Mouse (Mus musculus) kidney, embryonic 14.5 days (tissue): Measurements from ENCODE around the gene Erg. TPM values are rescaled to one million over a fixed set of nuclear protein-coding genes. Genes with fewer than 3 reads are reported as not detected.
A peak's percentile ranks its signal among the peaks of the same experiment; 100 is the strongest.

ENCODE experiments used
- ATAC-seq: fragments of 200-750 bp; cut with Nextera tagmentation; 2 replicates; pipeline ENCODE4 v1.8.0; 2017; ENCODE audit warnings: moderate number of reproducible peaks, mild to moderate bottlenecking, moderate TSS enrichment, moderate library complexity; ENCODE audit not compliant: low FRiP score, low TSS enrichment
- H3K27ac ChIP-seq: fragments of 300-500 bp; sonication (generic); 2 replicates; pipeline ENCODE4 v1.5.1; 2014; ENCODE audit warnings: low read depth, mild to moderate bottlenecking, low read length, moderate library complexity, mixed read lengths
- H3K27me3 ChIP-seq: fragments of 300-500 bp; sonication (generic); 2 replicates; pipeline ENCODE4 v1.6.1; 2014; ENCODE audit warnings: mild to moderate bottlenecking, low read length; ENCODE audit not compliant: control insufficient read depth, insufficient read depth
- H3K36me3 ChIP-seq: fragments of 300-500 bp; sonication (generic); 2 replicates; pipeline ENCODE4 v1.6.1; 2014; ENCODE audit warnings: low read length, mixed read lengths; ENCODE audit not compliant: control insufficient read depth, insufficient read depth
- H3K4me1 ChIP-seq: fragments of 300-500 bp; sonication (generic); 2 replicates; pipeline ENCODE4 v1.6.1; 2014; ENCODE audit warnings: low read length, mixed read lengths; ENCODE audit not compliant: control insufficient read depth, insufficient read depth
- H3K4me2 ChIP-seq: fragments of 300-500 bp; sonication (generic); replicated peaks from 2 replicates; pipeline ENCODE4 v1.6.1; 2014; ENCODE audit warnings: low read depth, mild to moderate bottlenecking, low read length
- H3K4me3 ChIP-seq: fragments of 300-500 bp; sonication (generic); 2 replicates; pipeline ENCODE4 v1.5.1; 2014; ENCODE audit warnings: mild to moderate bottlenecking, low read length
- H3K9ac ChIP-seq: fragments of 300-500 bp; sonication (generic); 2 replicates; pipeline ENCODE4 v1.6.1; 2014; ENCODE audit warnings: low read depth, mild to moderate bottlenecking, low read length, moderate library complexity
- H3K9me3 ChIP-seq: fragments of 300-500 bp; sonication (generic); 2 replicates; pipeline ENCODE4 v1.6.1; 2016; ENCODE audit warnings: low read length; ENCODE audit not compliant: control insufficient read depth
- WGBS: fragments of 180-500 bp; shearing (Covaris S2); extraction: QIAGEN DNeasy Blood & Tissue Kit; methylation state at CpG from one replicate; pipeline ENCODE4 v1.1.7; 2014; 5-methylcytosine and 5-hydroxymethylcytosine counted together
- polyA plus RNA-seq: library from polyadenylated mRNA; unstranded; fragments of >200 nt; fragmentation: Nextera tagmentation; extraction: Ambion mirVana; gene quantifications from 2 replicates; pipeline ENCODE4 v1.2.1, GENCODE M21; 2014

The Erg gene
- polyA plus RNA-seq, 1 experiment from 2014 or later: 6.0 TPM

GRCm38 (mm10) chr16:95415372-95415771 lies 171.0 kb downstream of the Erg start:
- H3K4me1 ChIP-seq: no peaks in the 10 kb centered on the region
- WGBS: 67% methylated on average over 9 of the region's 9 CpGs
- H3K4me3 ChIP-seq: no peak overlapping the region
- no peaks in the 10 kb centered on the region for H3K36me3 ChIP-seq
- no peak overlapping the region for H3K27ac ChIP-seq
- ATAC-seq: no peak
- no peak overlapping the region for H3K9ac ChIP-seq
- no peaks in the 10 kb centered on the region for H3K9me3 ChIP-seq
- H3K4me2 ChIP-seq: no peak overlapping the region
- H3K27me3 ChIP-seq: no peaks in the 10 kb centered on the region

DNA sequence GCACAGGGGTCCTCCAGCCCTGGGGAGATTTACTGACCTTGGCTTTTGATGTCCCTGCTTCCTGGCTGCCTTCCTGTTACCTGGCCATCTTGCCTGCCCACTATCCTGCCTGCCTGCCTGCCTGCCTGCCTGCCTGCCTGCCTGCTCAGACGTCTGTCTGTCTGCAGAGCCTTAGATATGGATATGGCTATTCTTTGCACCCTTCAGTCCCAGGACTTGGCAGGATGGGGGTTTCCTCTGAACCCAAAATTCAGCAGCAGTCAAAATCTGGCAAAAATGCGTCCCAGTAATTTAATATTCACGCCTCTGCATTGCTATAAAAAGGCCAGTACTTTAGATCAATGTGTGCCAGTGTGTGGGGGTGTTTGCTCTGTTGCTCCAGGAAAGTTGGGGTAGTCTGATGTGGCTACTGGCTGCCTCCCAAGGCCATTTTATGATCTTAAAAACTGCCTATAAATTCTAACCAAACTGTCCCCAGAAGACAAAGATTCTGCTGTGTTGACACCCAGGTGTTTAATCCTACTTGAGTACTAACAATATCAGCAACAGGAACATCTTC lies 172.9 kb downstream of the Erg start:
- no peak overlapping the region for H3K4me2 ChIP-seq
- H3K4me3 ChIP-seq: no peak overlapping the region
- H3K9ac ChIP-seq: no peak overlapping the region
- no peak overlapping the region for H3K27ac ChIP-seq
- H3K4me1 ChIP-seq: no peaks in the 10 kb centered on the region
- H3K9me3 ChIP-seq: no peaks in the 10 kb centered on the region
- ATAC-seq: no peak
- WGBS: 42% methylated on average over 3 of the region's 3 CpGs
- no peaks in the 10 kb centered on the region for H3K27me3 ChIP-seq
- H3K36me3 ChIP-seq: no peaks in the 10 kb centered on the region

GRCm38 (mm10) chr16:95408096-95408495 lies 178.3 kb downstream of the Erg start:
- H3K4me2 ChIP-seq: no peak overlapping the region
- no peaks in the 10 kb centered on the region; the same call in 1 of the 2 replicates for H3K27me3 ChIP-seq
- H3K4me1 ChIP-seq: no peaks in the 10 kb centered on the region
- H3K9me3 ChIP-seq: no peaks in the 10 kb centered on the region
- ATAC-seq: no peak
- WGBS: 75% methylated on average over 14 of the region's 14 CpGs
- H3K27ac ChIP-seq: no peak overlapping the region
- no peak overlapping the region for H3K4me3 ChIP-seq
- H3K36me3 ChIP-seq: no peaks in the 10 kb centered on the region
- no peak overlapping the region for H3K9ac ChIP-seq

DNA sequence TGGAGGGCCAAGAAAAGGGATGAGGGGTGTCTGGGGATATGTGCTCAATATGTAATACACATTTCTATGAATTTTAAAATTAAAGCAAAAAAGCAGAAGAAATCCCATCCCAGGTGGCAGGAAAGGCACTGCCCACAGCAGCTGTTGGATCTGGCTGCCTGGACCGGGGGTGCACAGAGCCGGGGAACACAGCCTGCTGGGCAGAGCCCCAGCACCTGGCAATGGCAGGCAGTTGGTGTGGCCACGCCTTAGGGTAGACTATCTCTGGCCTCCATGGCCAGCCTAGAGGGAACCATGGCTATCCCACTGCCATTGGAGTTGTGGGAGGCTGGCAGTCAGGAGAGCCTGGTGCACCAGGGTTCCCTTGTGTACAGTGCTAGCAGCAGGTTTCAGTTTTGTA lies 180.9 kb downstream of the Erg start:
- H3K9ac ChIP-seq: no peak overlapping the region
- H3K4me2 ChIP-seq: no peak overlapping the region
- ATAC-seq: no peak
- no peaks in the 10 kb centered on the region for H3K9me3 ChIP-seq
- no peak overlapping the region for H3K4me3 ChIP-seq
- no peak overlapping the region for H3K27ac ChIP-seq
- no peaks in the 10 kb centered on the region for H3K4me1 ChIP-seq
- WGBS: 94% methylated on average over 3 of the region's 3 CpGs
- H3K36me3 ChIP-seq: no peaks in the 10 kb centered on the region
- no peaks in the 10 kb centered on the region; the same call in 1 of the 2 replicates for H3K27me3 ChIP-seq

DNA sequence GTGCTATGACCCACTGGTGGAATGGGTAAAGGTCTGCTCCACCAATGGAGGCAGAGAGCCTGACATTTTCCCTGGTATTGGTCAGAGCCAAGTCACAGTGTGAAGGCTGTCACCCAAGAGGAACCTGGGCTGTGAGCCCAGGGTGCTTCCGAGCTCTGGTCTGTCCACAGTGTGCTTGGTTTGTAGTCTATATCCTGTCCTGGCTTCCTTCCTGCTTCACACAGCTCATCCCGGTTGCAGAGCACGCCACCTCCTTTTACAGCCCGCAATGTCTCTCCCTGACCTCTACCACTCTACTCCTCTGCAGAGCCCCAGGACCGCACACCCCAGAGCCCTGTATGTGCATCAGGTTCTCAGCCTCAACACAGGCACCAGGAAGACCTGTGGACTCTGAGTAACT lies 182.9 kb downstream of the Erg start:
- no peak for ATAC-seq
- no peak overlapping the region for H3K4me2 ChIP-seq
- WGBS: 67% methylated on average over 5 of the region's 5 CpGs

DNA sequence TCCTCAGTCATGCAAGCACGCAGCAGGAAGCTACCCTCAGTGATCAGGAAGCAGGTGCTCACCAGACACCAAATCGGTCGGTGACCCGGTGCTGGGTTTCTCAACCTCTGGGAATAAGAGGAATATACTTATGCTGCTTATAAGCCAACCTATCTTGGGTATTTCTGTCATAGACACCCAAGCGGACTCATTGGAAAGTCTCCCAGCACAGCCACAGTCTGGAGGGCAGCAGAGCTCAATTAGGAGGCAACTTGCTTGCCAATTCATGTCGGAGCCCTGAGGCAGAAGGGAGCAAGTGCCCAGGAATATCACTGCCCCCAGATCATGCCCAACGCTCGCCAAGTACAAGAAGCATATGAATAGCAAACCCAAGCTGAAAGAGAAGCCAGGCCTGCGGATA lies 184.5 kb downstream of the Erg start:
- no peak overlapping the region for H3K9ac ChIP-seq
- no peak overlapping the region for H3K4me2 ChIP-seq
- H3K27ac ChIP-seq: no peak overlapping the region
- H3K36me3 ChIP-seq: no peaks in the 10 kb centered on the region
- no peaks in the 10 kb centered on the region for H3K27me3 ChIP-seq
- no peak for ATAC-seq
- WGBS: 90% methylated on average over 9 of the region's 9 CpGs
- H3K4me1 ChIP-seq: no peaks in the 10 kb centered on the region
- no peak overlapping the region for H3K4me3 ChIP-seq
- no peaks in the 10 kb centered on the region for H3K9me3 ChIP-seq

More for the DNA sequence above, 182.9 kb downstream of the Erg start:
- H3K4me3 ChIP-seq: no peak overlapping the region
- H3K9me3 ChIP-seq: no peaks in the 10 kb centered on the region
- H3K27ac ChIP-seq: no peak overlapping the region
- no peaks in the 10 kb centered on the region; the same call in 1 of the 2 replicates for H3K27me3 ChIP-seq
- H3K36me3 ChIP-seq: no peaks in the 10 kb centered on the region
- H3K4me1 ChIP-seq: no peaks in the 10 kb centered on the region
- no peak overlapping the region for H3K9ac ChIP-seq

- H3K27ac ChIP-seq: no peak overlapping the region
- no peak overlapping the region for H3K4me3 ChIP-seq
- ATAC-seq: peak; percentile 32; the same call in 1 of the 2 replicates
- H3K27me3 ChIP-seq: no peaks in the 10 kb centered on the region
- H3K9me3 ChIP-seq: no peaks in the 10 kb centered on the region
- H3K36me3 ChIP-seq: no peaks in the 10 kb centered on the region
- 60% methylated on average over 11 of the region's 11 CpGs for WGBS
- H3K4me2 ChIP-seq: no peak overlapping the region
- H3K4me1 ChIP-seq: no peaks in the 10 kb centered on the region
- no peak overlapping the region for H3K9ac ChIP-seq
These were observed 187.5 kb downstream of the Erg start for GRCm38 (mm10) chr16:95398761-95399343.

DNA sequence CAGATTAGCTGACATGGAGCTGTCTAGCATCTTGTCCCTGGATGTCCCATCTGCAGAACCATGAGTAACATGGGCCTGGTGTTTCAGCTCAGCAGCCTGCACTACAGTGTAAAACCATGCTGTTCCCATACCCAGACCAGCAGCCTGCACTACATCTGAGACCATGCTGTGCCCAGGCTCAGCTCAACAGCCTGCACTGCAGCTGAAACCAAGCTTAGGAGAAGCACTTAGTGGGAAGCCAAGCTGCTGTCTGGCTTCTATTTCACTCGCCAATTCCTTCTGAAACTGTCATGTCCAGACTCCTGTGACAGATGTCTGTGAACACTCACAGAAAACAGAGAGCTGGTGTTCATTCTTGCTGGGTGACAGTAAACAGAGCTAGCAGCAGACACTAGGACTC lies 195.6 kb downstream of the Erg start:
- ATAC-seq: no peak
- H3K9ac ChIP-seq: no peak overlapping the region

DNA sequence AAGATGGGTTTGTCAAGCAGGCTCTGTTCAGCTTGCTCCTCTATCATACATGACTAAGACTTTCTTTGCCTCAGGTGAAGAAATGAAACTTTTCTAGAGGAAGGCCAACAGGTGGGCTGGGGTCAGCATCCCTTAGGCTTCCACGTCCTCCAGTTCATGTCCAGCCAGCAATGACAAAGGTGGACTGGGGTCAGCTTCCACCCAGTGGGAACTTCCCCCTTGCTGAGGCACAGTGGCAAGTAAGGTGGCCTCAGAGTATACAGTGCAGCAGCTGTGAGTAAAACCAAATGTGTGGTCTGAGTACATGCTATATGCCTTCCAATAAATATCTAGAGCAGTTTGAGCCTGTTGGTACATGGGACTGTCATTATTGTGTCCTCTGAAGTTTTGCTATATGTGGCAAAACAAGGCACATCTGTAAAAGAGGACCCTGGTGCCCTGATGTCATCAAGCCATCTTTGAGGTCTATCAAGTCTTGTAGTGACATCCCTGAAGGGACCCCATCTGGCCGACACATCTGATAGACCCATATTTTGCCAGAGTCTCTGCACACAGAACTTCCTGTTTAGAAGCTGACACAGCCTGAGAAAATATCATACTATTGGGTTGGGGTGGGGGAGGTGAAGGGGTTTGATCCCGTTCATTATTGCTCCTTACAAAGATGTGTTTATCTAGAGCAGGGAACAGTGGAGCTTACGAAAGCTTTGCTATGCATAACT lies 197.4 kb downstream of the Erg start:
- H3K4me1 ChIP-seq: no peaks in the 10 kb centered on the region
- no peak overlapping the region for H3K4me2 ChIP-seq
- no peak overlapping the region for H3K27ac ChIP-seq
- no peaks in the 10 kb centered on the region for H3K27me3 ChIP-seq
- ATAC-seq: no peak
- no peak overlapping the region for H3K9ac ChIP-seq
- no peaks in the 10 kb centered on the region for H3K36me3 ChIP-seq
- 73% methylated on average over 4 of the region's 4 CpGs for WGBS
- H3K4me3 ChIP-seq: no peak overlapping the region
- H3K9me3 ChIP-seq: no peaks in the 10 kb centered on the region

More for the DNA sequence above, 195.6 kb downstream of the Erg start:
- no peaks in the 10 kb centered on the region for H3K36me3 ChIP-seq
- no peak overlapping the region for H3K4me2 ChIP-seq
- H3K4me1 ChIP-seq: no peaks in the 10 kb centered on the region
- no peak overlapping the region for H3K27ac ChIP-seq
- no peaks in the 10 kb centered on the region for H3K27me3 ChIP-seq
- WGBS: 67% methylated on average over 1 of the region's 1 CpGs
- no peak overlapping the region for H3K4me3 ChIP-seq
- no peaks in the 10 kb centered on the region for H3K9me3 ChIP-seq
